Mouse (Mus musculus) spleen, adult 2 months (tissue): ENCODE measurements around the gene Gnb1l.

ENCODE experiments used
- CTCF ChIP-seq: fragments of 200-500 bp; IDR thresholded peaks from 2 replicates; pipeline ENCODE4 v1.5.1; 2011; ENCODE audit warnings: mild to moderate bottlenecking, inconsistent platforms; ENCODE audit not compliant: insufficient read depth, insufficient read length, insufficient replicate concordance; ENCODE audit errors: extremely low read depth
- POLR2A ChIP-seq: fragments of 200-500 bp; IDR thresholded peaks from 2 replicates; pipeline ENCODE4 v1.6.1; 2011; ENCODE audit warnings: low read depth, low read length, inconsistent platforms

GRCm38 (mm10) chr16:18511741-18512140 is 13.2 kb downstream of the Gnb1l start:
- TF ChIP-seq POLR2A (no peak), CTCF (no peak)
